8 mouse cellular contexts compared by ENCODE assay signal in genomic region chr7:84605033-84605687, GRCm38 (mm10). TPM values are rescaled to one million over a fixed set of nuclear protein-coding genes. Genes with fewer than 3 reads are reported as not detected.
DNase-seq lines count a peak whose midpoint lies in the region; ATAC-seq and TF ChIP-seq lines count a peak whose summit lies in the region.

No protein-coding gene starts in this region.

- ATAC-seq in forebrain, embryonic 15.5 days (replicated peaks) = peak; percentile 54
- ATAC-seq in midbrain, postnatal 0 days (ENCODE audit: low FRiP score) = peak; percentile 60; the same call in 1 of the 2 replicates

- no peak for TF ChIP-seq EP300 in heart, adult 2 months (IDR thresholded peaks at IDR 0.05; ENCODE audit: insufficient read depth, low read depth, low read length)
- TF ChIP-seq EP300 in ES-Bruce4 (IDR thresholded peaks at IDR 0.05; ENCODE audit: insufficient read depth, low read depth, low read length) = no peak

- intact Hi-C loops in heart, adult 2 months (cut with DNase I) = loop anchor here (5.0 kb wide), 1 partner anchor 72 kb away; no protein-coding TSS in a partner anchor

- H3K4me3 ChIP-seq in heart, adult 2 months = peak overlapping the region; percentile 67
- H3K4me3 ChIP-seq in ES-Bruce4 (ENCODE audit: low read depth, low read length) = peak overlapping the region; percentile 95
- H3K4me3 ChIP-seq in forebrain, embryonic 15.5 days = peak overlapping the region; percentile 53
- peak overlapping the region; percentile 66 for H3K4me3 ChIP-seq in limb, embryonic 10.5 days
- peak overlapping the region; percentile 56 for H3K4me3 ChIP-seq in midbrain, postnatal 0 days (ENCODE audit: low read depth, low read length)

- no peaks in the 10 kb centered on the region for H3K9me3 ChIP-seq in ES-Bruce4 (replicated peaks; ENCODE audit: control insufficient read depth, insufficient read depth, low read length, poor library complexity, severe bottlenecking)
- H3K9me3 ChIP-seq in forebrain, embryonic 15.5 days = no peaks in the 10 kb centered on the region
- H3K9me3 ChIP-seq in limb, embryonic 10.5 days (replicated peaks) = no peaks in the 10 kb centered on the region
- H3K9me3 ChIP-seq in midbrain, postnatal 0 days (ENCODE audit: low read length) = no peaks in the 10 kb centered on the region

- no peak for TF ChIP-seq CTCF in heart, adult 2 months (IDR thresholded peaks at IDR 0.05)
- no peak for TF ChIP-seq CTCF in ES-Bruce4 (IDR thresholded peaks at IDR 0.05; ENCODE audit: low read depth, low read length)
- TF ChIP-seq CTCF in midbrain, postnatal 0 days (IDR thresholded peaks at IDR 0.05) = no peak

- no peak for TF ChIP-seq POLR2A in heart, adult 2 months (IDR thresholded peaks at IDR 0.05; ENCODE audit: insufficient read depth, low read depth, low read length)
- TF ChIP-seq POLR2A in ES-Bruce4 (IDR thresholded peaks at IDR 0.05; ENCODE audit: insufficient read depth, low read length) = no peak

- 14% methylated on average over 19 of the region's 19 CpGs for WGBS in heart, adult 2 months
- 9% methylated on average over 19 of the region's 19 CpGs for WGBS in forebrain, embryonic 15.5 days
- WGBS in limb, embryonic 10.5 days = 8% methylated on average over 19 of the region's 19 CpGs
- WGBS in midbrain, postnatal 0 days = 10% methylated on average over 19 of the region's 19 CpGs

- H3K27ac ChIP-seq in heart, adult 2 months = peak overlapping the region; percentile 76
- H3K27ac ChIP-seq in ES-Bruce4 (ENCODE audit: insufficient read depth, low read length) = peak overlapping the region; percentile 47; the same call in 1 of the 2 replicates
- no peak overlapping the region for H3K27ac ChIP-seq in forebrain, embryonic 15.5 days (replicated peaks)
- H3K27ac ChIP-seq in limb, embryonic 10.5 days = peak overlapping the region; percentile 70; the same call in 1 of the 2 replicates
- peak overlapping the region; percentile 62; the same call in 1 of the 2 replicates for H3K27ac ChIP-seq in midbrain, postnatal 0 days (ENCODE audit: low read depth, low read length)

- peak overlapping the region; percentile 7 for H3K9ac ChIP-seq in heart, adult 2 months (ENCODE audit: low read depth, low read length)
- peak overlapping the region; percentile 71 for H3K9ac ChIP-seq in ES-Bruce4 (ENCODE audit: low read depth, poor library complexity, severe bottlenecking)
- peak overlapping the region; percentile 56 for H3K9ac ChIP-seq in forebrain, embryonic 15.5 days (replicated peaks)
- H3K9ac ChIP-seq in midbrain, postnatal 0 days (replicated peaks; ENCODE audit: low read length, poor library complexity, severe bottlenecking) = peak overlapping the region; percentile 90

- H3K27me3 ChIP-seq in heart, adult 2 months (ENCODE audit: control insufficient read depth, insufficient read depth, low read length) = no peaks in the 10 kb centered on the region
- no peaks in the 10 kb centered on the region for H3K27me3 ChIP-seq in ES-Bruce4 (ENCODE audit: control insufficient read depth, insufficient read depth, low read length, poor library complexity, severe bottlenecking)
- H3K27me3 ChIP-seq in forebrain, embryonic 15.5 days = no peaks in the 10 kb centered on the region
- H3K27me3 ChIP-seq in limb, embryonic 10.5 days (ENCODE audit: low read depth, poor library complexity, severe bottlenecking) = no peaks in the 10 kb centered on the region
- H3K27me3 ChIP-seq in midbrain, postnatal 0 days (ENCODE audit: insufficient read depth, low read length) = no peaks in the 10 kb centered on the region

- H3K79me2 ChIP-seq in heart, adult 2 months (replicated peaks; ENCODE audit: control insufficient read depth, insufficient read depth, low read length) = no peaks in the 10 kb centered on the region

- H3K4me1 ChIP-seq in heart, adult 2 months (ENCODE audit: control insufficient read depth, insufficient read depth, low read length) = peaks cover 5% of the 10 kb centered on the region
- no peaks in the 10 kb centered on the region for H3K4me1 ChIP-seq in ES-Bruce4 (ENCODE audit: control insufficient read depth, insufficient read depth, low read length)
- H3K4me1 ChIP-seq in forebrain, embryonic 15.5 days = peaks cover 9% of the 10 kb centered on the region; the same call in 1 of the 2 replicates
- peaks cover 18% of the 10 kb centered on the region for H3K4me1 ChIP-seq in limb, embryonic 10.5 days
- H3K4me1 ChIP-seq in midbrain, postnatal 0 days (ENCODE audit: insufficient read depth, low read length) = peaks cover 3% of the 10 kb centered on the region; the same call in 1 of the 2 replicates

- DNase-seq in heart, adult 2 months = no peak
- DNase-seq in heart, postnatal 4 days = no peak
- no peak for DNase-seq in limb, embryonic 10.5 days (ENCODE audit: low spot score)
- DNase-seq in midbrain, postnatal 0 days (ENCODE audit: low spot score) = no peak
- DNase-seq in left cerebral cortex, adult 18-20 months (ENCODE audit: low spot score in 2 of 2) = no peak
- no peak for DNase-seq in thymus, postnatal 10 days (ENCODE audit: low spot score in 2 of 2)

- H3K4me2 ChIP-seq in forebrain, embryonic 15.5 days (replicated peaks) = peak overlapping the region; percentile 70
- peak overlapping the region; percentile 97 for H3K4me2 ChIP-seq in midbrain, postnatal 0 days (ENCODE audit: low read depth, low read length, poor library complexity, severe bottlenecking)

- no peaks in the 10 kb centered on the region for H3K36me3 ChIP-seq in heart, adult 2 months (ENCODE audit: control insufficient read depth, insufficient read depth, low read length)
- H3K36me3 ChIP-seq in ES-Bruce4 (ENCODE audit: control insufficient read depth, insufficient read depth, low read length, poor library complexity, severe bottlenecking) = no peaks in the 10 kb centered on the region
- H3K36me3 ChIP-seq in forebrain, embryonic 15.5 days = no peaks in the 10 kb centered on the region
- H3K36me3 ChIP-seq in limb, embryonic 10.5 days = no peaks in the 10 kb centered on the region
- no peaks in the 10 kb centered on the region for H3K36me3 ChIP-seq in midbrain, postnatal 0 days (ENCODE audit: insufficient read depth, low read length)

RNA-seq across cellular contexts. Expression of gene Fah, which starts 1.4 kb away (rescaled TPM):
- 10 to 100 TPM; 23.7 to 33.9 TPM for total RNA-seq in heart, adult 2 months (2021)
- 59.9 and 60.5 TPM in 2 replicates for polyA plus RNA-seq in heart, adult 2 months (2012; rRNA removed)
- 1 to 10 TPM; 5.5 to 5.7 TPM for total RNA-seq in heart, postnatal 4 days (2021)
- 23.8 and 24.6 TPM in 2 replicates for polyA plus RNA-seq in ES-Bruce4 (2011; ENCODE audit: insufficient read depth, insufficient read length, low read depth, missing spikeins)
- 6.1 and 6.8 TPM in 2 replicates for polyA plus RNA-seq in forebrain, embryonic 15.5 days (2015; fragmentation: Nextera tagmentation; extraction: Ambion mirVana)
- polyA plus RNA-seq in limb, embryonic 10.5 days (2016; fragmentation: Nextera tagmentation; extraction: Ambion mirVana) = 1.4 and 2.9 TPM in 2 replicates
- total RNA-seq in midbrain, postnatal 0 days (2014; rRNA removed) = 17.1 and 18.0 TPM in 2 replicates
- polyA plus RNA-seq in midbrain, postnatal 0 days (2015; fragmentation: Nextera tagmentation; extraction: Ambion mirVana) = 13.5 and 15.8 TPM in 2 replicates
- total RNA-seq in left cerebral cortex, adult 18-20 months (2021) = 10 to 100 TPM; 22.6 to 24.1 TPM

Comparison
In these comparisons a context has a peak if more than half of its experiments do, and no peak if none do; other contexts are left out.
1. H3K9ac ChIP-seq: peak in every context shown above with its lines; median percentile 90 in midbrain, postnatal 0 days; 71 in ES-Bruce4; 56 in forebrain, embryonic 15.5 days; 7 in heart, adult 2 months.